Mouse (Mus musculus) stomach, embryonic 14.5 days (tissue): ENCODE measurements at regions not wholly inside any gene's neighbourhood (a gene's known extent, or its start where the extent isn't known, plus 50 kb on each side); places are given as distances from the start of the nearest gene placed in this dataset.

ENCODE experiments used
- ATAC-seq: fragments of 200-750 bp; cut with Nextera tagmentation; 2 replicates; pipeline ENCODE4 v1.8.0; 2017; ENCODE audit warnings: low read depth, moderate TSS enrichment; ENCODE audit not compliant: insufficient number of reproducible peaks, insufficient read depth, low FRiP score
- H3K27ac ChIP-seq: fragments of 300-500 bp; sonication (generic); 2 replicates; pipeline ENCODE4 v1.5.1; 2014; ENCODE audit warnings: mild to moderate bottlenecking, low read length, moderate library complexity, mixed read lengths
- H3K27me3 ChIP-seq: fragments of 300-500 bp; sonication (generic); 2 replicates; pipeline ENCODE4 v1.6.1; 2014; ENCODE audit warnings: low read length, control low read depth, mixed read lengths; ENCODE audit not compliant: control insufficient read depth, insufficient read depth
- H3K36me3 ChIP-seq: fragments of 300-500 bp; sonication (generic); 2 replicates; pipeline ENCODE4 v1.6.1; 2014; ENCODE audit warnings: mild to moderate bottlenecking, control low read depth, low read length, moderate library complexity, mixed read lengths; ENCODE audit not compliant: control insufficient read depth, insufficient read depth
- H3K4me1 ChIP-seq: fragments of 300-500 bp; sonication (generic); 2 replicates; pipeline ENCODE4 v1.6.1; 2014; ENCODE audit warnings: low read length, control low read depth, mixed read lengths; ENCODE audit not compliant: control insufficient read depth, insufficient read depth
- H3K4me2 ChIP-seq: fragments of 300-500 bp; sonication (generic); replicated peaks from 2 replicates; pipeline ENCODE4 v1.6.1; 2014; ENCODE audit warnings: low read depth, low read length, control low read depth
- H3K4me3 ChIP-seq: fragments of 300-500 bp; sonication (generic); 2 replicates; pipeline ENCODE4 v1.5.1; 2014; ENCODE audit warnings: low read depth, low read length, control low read depth
- H3K9ac ChIP-seq: fragments of 300-500 bp; sonication (generic); replicated peaks from 2 replicates; pipeline ENCODE4 v1.6.1; 2014; ENCODE audit warnings: low read depth, mild to moderate bottlenecking, control low read depth, low read length, moderate library complexity, mixed read lengths
- H3K9me3 ChIP-seq: fragments of 300-500 bp; sonication (generic); 2 replicates; pipeline ENCODE4 v1.6.1; 2016; ENCODE audit warnings: low read depth, low read length, control low read depth; ENCODE audit not compliant: control insufficient read depth
- WGBS: fragments of 180-500 bp; shearing (Covaris S2); extraction: QIAGEN DNeasy Blood & Tissue Kit; methylation state at CpG from one replicate; pipeline ENCODE4 v1.1.7; 2014; 5-methylcytosine and 5-hydroxymethylcytosine counted together

- no peaks in the 10 kb centered on the region for H3K36me3 ChIP-seq
- 0 out of 2 replicates have a peak, but pooled peaks cover 4% of the 10 kb centered on the region for H3K4me1 ChIP-seq
- no peak overlapping the region for H3K4me2 ChIP-seq
- H3K27ac ChIP-seq, result no peak overlapping the region
- 87% methylated on average over 8 of the region's 8 CpGs for WGBS
- no peak overlapping the region for H3K4me3 ChIP-seq
- no peak overlapping the region for H3K9ac ChIP-seq
- H3K9me3 ChIP-seq, result no peaks in the 10 kb centered on the region
- H3K27me3 ChIP-seq, result no peaks in the 10 kb centered on the region
- no peak for ATAC-seq
Observed at GRCm38 (mm10) chr4:107736866-107737265, 52.8 kb upstream of the Dmrtb1 start.

DNA sequence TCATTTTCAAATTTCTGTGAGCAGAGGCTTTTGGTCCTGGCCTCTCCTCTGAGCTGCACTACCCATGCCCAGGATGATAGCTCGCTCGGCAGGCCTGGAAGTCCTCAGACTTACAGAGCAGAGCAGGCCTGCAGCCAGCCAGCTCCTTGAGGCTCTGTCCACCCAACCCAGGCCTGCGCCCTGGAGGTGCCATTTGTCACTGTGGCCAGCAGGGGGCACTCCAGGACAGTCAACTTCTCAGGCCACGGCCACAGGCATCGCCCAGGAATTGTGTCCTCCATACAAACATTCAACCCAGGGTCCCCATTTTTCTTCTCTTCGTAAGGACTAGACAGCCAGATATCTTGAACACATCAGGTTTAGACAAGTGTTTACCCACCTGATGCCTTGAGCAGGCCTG lies 53.9 kb upstream of the Dmrtb1 start:
- no peaks in the 10 kb centered on the region for H3K9me3 ChIP-seq
- H3K4me1 ChIP-seq, result 0 out of 2 replicates have a peak, but pooled peaks cover 4% of the 10 kb centered on the region
- H3K27ac ChIP-seq, result no peak overlapping the region
- H3K36me3 ChIP-seq, result no peaks in the 10 kb centered on the region
- ATAC-seq, result peak; percentile 66; the same call in 1 of the 2 replicates
- 5% methylated on average over 6 of the region's 6 CpGs for WGBS
- H3K9ac ChIP-seq, result no peak overlapping the region
- no peak overlapping the region for H3K4me3 ChIP-seq
- no peaks in the 10 kb centered on the region for H3K27me3 ChIP-seq
- no peak overlapping the region for H3K4me2 ChIP-seq

GRCm38 (mm10) chr4:107738776-107739175 lies 54.7 kb upstream of the Dmrtb1 start:
- H3K9ac ChIP-seq, result no peak overlapping the region
- WGBS, result 82% methylated on average over 9 of the region's 9 CpGs
- ATAC-seq, result no peak

DNA sequence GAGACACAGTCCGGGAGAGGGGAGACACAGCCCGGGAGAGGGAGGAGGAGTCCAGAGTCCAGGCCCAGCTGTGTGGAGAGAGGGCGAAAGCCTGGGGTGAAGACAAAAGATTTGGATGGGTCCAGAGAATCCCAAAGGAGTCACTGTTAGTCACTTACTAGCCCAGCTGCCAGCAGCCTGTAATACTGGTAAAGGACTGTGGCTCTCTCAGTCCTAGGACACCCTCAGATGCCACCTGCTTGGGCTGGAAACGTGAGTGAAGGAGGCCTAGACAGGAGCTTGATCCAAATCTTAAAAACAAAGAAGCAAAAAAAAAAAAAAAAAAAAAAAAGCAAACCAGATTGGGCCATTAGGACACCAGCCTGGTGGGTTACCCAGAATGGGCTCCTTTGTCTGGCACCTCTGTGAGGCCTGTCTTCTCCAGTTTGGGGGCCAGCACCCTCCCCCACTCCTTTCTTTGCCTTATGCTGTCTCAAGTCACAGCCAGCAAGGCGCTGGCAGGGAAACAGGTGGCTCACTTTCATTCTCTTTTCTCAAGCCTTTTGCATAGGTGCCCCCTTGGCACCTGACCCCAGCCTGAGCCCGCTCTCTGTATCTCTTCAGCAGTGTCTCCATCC lies 55.9 kb upstream of the Dmrtb1 start:
- no peaks in the 10 kb centered on the region for H3K4me1 ChIP-seq
- H3K4me2 ChIP-seq, result no peak overlapping the region
- no peaks in the 10 kb centered on the region for H3K36me3 ChIP-seq
- H3K9ac ChIP-seq, result no peak overlapping the region
- H3K4me3 ChIP-seq, result no peak overlapping the region
- no peaks in the 10 kb centered on the region for H3K9me3 ChIP-seq
- 69% methylated on average over 6 of the region's 6 CpGs for WGBS
- no peak for ATAC-seq
- no peak overlapping the region for H3K27ac ChIP-seq
- H3K27me3 ChIP-seq, result no peaks in the 10 kb centered on the region; the same call in 1 of the 2 replicates

More at GRCm38 (mm10) chr4:107738776-107739175, 54.7 kb upstream of the Dmrtb1 start:
- H3K4me3 ChIP-seq, result no peak overlapping the region
- H3K27ac ChIP-seq, result no peak overlapping the region
- H3K9me3 ChIP-seq, result no peaks in the 10 kb centered on the region
- no peak overlapping the region for H3K4me2 ChIP-seq
- H3K4me1 ChIP-seq, result 0 out of 2 replicates have a peak, but pooled peaks cover 2% of the 10 kb centered on the region
- no peaks in the 10 kb centered on the region for H3K36me3 ChIP-seq
- no peaks in the 10 kb centered on the region for H3K27me3 ChIP-seq

GRCm38 (mm10) chr4:107743646-107744045 lies 58.4 kb upstream of the Lrp8 start:
- no peak overlapping the region for H3K27ac ChIP-seq
- ATAC-seq, result no peak
- no peaks in the 10 kb centered on the region for H3K36me3 ChIP-seq
- H3K9ac ChIP-seq, result no peak overlapping the region
- H3K4me3 ChIP-seq, result no peak overlapping the region
- no peaks in the 10 kb centered on the region for H3K4me1 ChIP-seq
- H3K4me2 ChIP-seq, result no peak overlapping the region
- 85% methylated on average over 2 of the region's 2 CpGs for WGBS
- H3K27me3 ChIP-seq, result no peaks in the 10 kb centered on the region; the same call in 1 of the 2 replicates
- no peaks in the 10 kb centered on the region for H3K9me3 ChIP-seq

- H3K27me3 ChIP-seq, result no peaks in the 10 kb centered on the region; the same call in 1 of the 2 replicates
- H3K4me2 ChIP-seq, result no peak overlapping the region
- no peaks in the 10 kb centered on the region for H3K4me1 ChIP-seq
- H3K27ac ChIP-seq, result no peak overlapping the region
- no peak overlapping the region for H3K4me3 ChIP-seq
- ATAC-seq, result no peak
- no peaks in the 10 kb centered on the region for H3K36me3 ChIP-seq
- 46% methylated on average over 3 of the region's 3 CpGs for WGBS
- no peaks in the 10 kb centered on the region for H3K9me3 ChIP-seq
- no peak overlapping the region for H3K9ac ChIP-seq
Observed at GRCm38 (mm10) chr4:107746366-107746765, 55.7 kb upstream of the Lrp8 start.

DNA sequence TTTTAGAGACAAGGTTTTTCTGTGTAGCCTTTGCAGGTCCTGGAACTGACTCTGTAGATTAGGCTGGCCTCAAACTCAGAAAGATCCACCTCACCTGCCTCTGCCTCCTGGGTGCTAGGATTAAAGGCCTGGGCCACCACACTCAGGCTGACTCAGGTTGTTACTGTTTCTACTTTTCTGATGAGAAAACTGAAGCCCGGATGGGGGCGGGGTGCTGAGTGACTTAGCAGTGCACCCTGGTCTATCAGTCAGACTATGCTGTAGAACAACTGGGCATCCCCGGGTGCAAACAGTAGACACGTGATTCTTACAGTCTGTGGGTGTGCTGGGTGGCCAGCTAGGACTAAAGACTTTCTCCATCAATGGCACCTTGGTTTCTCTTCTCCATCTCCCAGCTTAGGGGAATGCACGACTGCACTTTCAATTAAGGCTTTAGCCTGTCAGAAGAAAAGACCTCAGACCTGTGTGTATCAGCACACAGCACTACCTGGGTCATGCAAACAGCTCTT lies 55.1 kb upstream of the Lrp8 start:
- Histone ChIP-seq H3K36me3 (no peaks in the 10 kb centered on the region), H3K9me3 (no peaks in the 10 kb centered on the region), H3K4me3 (no peak overlapping the region), H3K4me1 (no peaks in the 10 kb centered on the region), H3K27ac (no peak overlapping the region), H3K27me3 (no peaks in the 10 kb centered on the region; the same call in 1 of the 2 replicates), H3K9ac (no peak overlapping the region), H3K4me2 (no peak overlapping the region)
- 81% methylated on average over 5 of the region's 5 CpGs for WGBS
- ATAC-seq, result no peak

GRCm38 (mm10) chr4:107747454-107747853 lies 54.6 kb upstream of the Lrp8 start:
- Histone ChIP-seq H3K4me2 (no peak overlapping the region), H3K27ac (no peak overlapping the region), H3K4me3 (no peak overlapping the region), H3K27me3 (no peaks in the 10 kb centered on the region; the same call in 1 of the 2 replicates), H3K9ac (no peak overlapping the region), H3K4me1 (no peaks in the 10 kb centered on the region), H3K36me3 (no peaks in the 10 kb centered on the region), H3K9me3 (no peaks in the 10 kb centered on the region)
- ATAC-seq, result no peak
- 89% methylated on average over 9 of the region's 9 CpGs for WGBS
